Mouse (Mus musculus) embryonic facial prominence, embryonic 11.5 days (tissue): ENCODE data around the gene Zcchc12. TPM values are rescaled to one million over a fixed set of nuclear protein-coding genes. Genes with fewer than 3 reads are reported as not detected.

Experiments
- ATAC-seq: fragments of 200-750 bp; cut with Nextera tagmentation; replicated peaks from 2 replicates; pipeline ENCODE4 v1.8.0; 2017; ENCODE audit warnings: low read depth; ENCODE audit not compliant: insufficient number of reproducible peaks, low FRiP score, low TSS enrichment
- DNase-seq: peaks from one replicate; pipeline ENCODE4 v3.0.0-alpha.2; 2015; ENCODE audit warnings: low spot score
- H3K27ac ChIP-seq: fragments of 300-500 bp; sonication (generic); replicated peaks from 2 replicates; pipeline ENCODE4 v1.5.1; 2014; ENCODE audit warnings: mild to moderate bottlenecking, low read depth, low read length, control low read depth
- H3K27me3 ChIP-seq: fragments of 300-500 bp; sonication (generic); 2 replicates; pipeline ENCODE4 v1.6.1; 2014; ENCODE audit warnings: mild to moderate bottlenecking, low read length, moderate library complexity, mixed read lengths; ENCODE audit not compliant: control insufficient read depth, insufficient read depth
- H3K36me3 ChIP-seq: fragments of 300-500 bp; sonication (generic); replicated peaks from 2 replicates; pipeline ENCODE4 v1.6.1; 2014; ENCODE audit warnings: low read depth, mild to moderate bottlenecking, low read length, moderate library complexity, mixed read lengths; ENCODE audit not compliant: control insufficient read depth, insufficient read depth
- H3K4me1 ChIP-seq: fragments of 300-500 bp; sonication (generic); 2 replicates; pipeline ENCODE4 v1.6.1; 2014; ENCODE audit warnings: low read length, mixed read lengths; ENCODE audit not compliant: control insufficient read depth, insufficient read depth
- H3K4me2 ChIP-seq: fragments of 300-500 bp; sonication (generic); 2 replicates; pipeline ENCODE4 v1.6.1; 2014; ENCODE audit warnings: low read depth, mild to moderate bottlenecking, control low read depth, low read length, moderate library complexity
- H3K4me3 ChIP-seq: fragments of 300-500 bp; sonication (generic); 2 replicates; pipeline ENCODE4 v1.5.1; 2014; ENCODE audit warnings: low read depth, low read length, control low read depth
- H3K9ac ChIP-seq: fragments of 300-500 bp; sonication (generic); replicated peaks from 2 replicates; pipeline ENCODE4 v1.6.1; 2014; ENCODE audit warnings: mild to moderate bottlenecking, control low read depth, low read length
- H3K9me3 ChIP-seq: fragments of 300-500 bp; sonication (generic); replicated peaks from 2 replicates; pipeline ENCODE4 v1.6.1; 2016; ENCODE audit warnings: mild to moderate bottlenecking, low read length, inconsistent platforms, mixed read lengths; ENCODE audit not compliant: control insufficient read depth
- WGBS: fragments of 180-500 bp; shearing (Covaris S2); extraction: QIAGEN DNeasy Blood & Tissue Kit; methylation state at CpG from one replicate; pipeline ENCODE4 v1.1.7; 2014; 5-methylcytosine and 5-hydroxymethylcytosine counted together
- polyA plus RNA-seq: library from polyadenylated mRNA; unstranded; fragments of >200 nt; fragmentation: Nextera tagmentation; extraction: Ambion mirVana; gene quantifications from 2 replicates; pipeline ENCODE4 v1.2.1, GENCODE M21; 2014

Gene Zcchc12
- polyA plus RNA-seq, 1 experiment from 2014 or later, result 16.3 TPM

DNA sequence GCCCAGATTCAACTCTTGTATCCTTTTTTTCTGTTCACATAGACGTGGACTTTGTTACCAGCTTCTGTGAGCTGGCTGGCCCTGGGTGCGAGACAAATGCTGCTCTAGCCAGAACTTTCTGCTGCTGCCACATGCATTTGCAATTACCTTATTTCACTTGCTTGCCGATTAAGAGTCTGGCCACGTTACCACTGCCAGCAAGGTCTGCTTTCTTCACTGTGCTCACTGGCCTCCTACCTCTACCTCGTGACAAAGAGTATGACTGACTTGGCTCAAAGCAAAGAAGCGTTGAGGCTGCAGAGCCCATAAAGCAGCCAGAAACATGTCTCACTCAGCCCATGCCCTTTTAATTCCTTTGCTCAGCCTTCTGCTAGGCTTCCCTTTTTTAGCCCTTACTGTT is 39.9 kb downstream of the Zcchc12 start:
- DNase-seq (no peak), ATAC-seq (no peak)
- Histone ChIP-seq H3K9ac (no peak overlapping the region), H3K4me3 (no peak overlapping the region), H3K36me3 (no peaks in the 10 kb centered on the region), H3K4me2 (no peak overlapping the region), H3K9me3 (no peaks in the 10 kb centered on the region), H3K4me1 (no peaks in the 10 kb centered on the region), H3K27ac (no peak overlapping the region), H3K27me3 (no peaks in the 10 kb centered on the region)
- WGBS, result 87% methylated on average over 6 of the region's 6 CpGs

Other genes with a start within 250 kb of the Zcchc12 start
- gene Il13ra1, start 83.8 kb upstream of the Zcchc12 start, polyA plus RNA-seq, result 7.6 and 9.5 TPM in 2 replicates
- gene Lonrf3, start 132.4 kb downstream of the Zcchc12 start, polyA plus RNA-seq, result 0.46 and 0.59 TPM in 2 replicates
- not detected in 2 replicates for gene Gm6268, start 205.4 kb downstream of the Zcchc12 start, polyA plus RNA-seq